Mouse (Mus musculus) granulocyte monocyte progenitor cell, adult 5-6 weeks (primary cell): ENCODE measurements around the gene Prkcq. TPM values are rescaled to one million over a fixed set of nuclear protein-coding genes. Genes with fewer than 3 reads are reported as not detected.
A peak's percentile ranks its signal among the peaks of the same experiment; 100 is the strongest.

Source experiments
- ATAC-seq: replicated peaks from 2 replicates; pipeline ENCODE4 v1.8.0; 2016; ENCODE audit warnings: mild to moderate bottlenecking, moderate TSS enrichment, inconsistent platforms; ENCODE audit not compliant: poor library complexity, severe bottlenecking
- total RNA-seq, 2 experiments: library from RNA; stranded (forward) in 1 of 2; stranded (reverse) in 1 of 2; fragments of 200-712, 200-1000 nt in 1 of 2; fragments of >200 nt in 1 of 2; fragmentation: Nextera tagmentation in 1 of 2; gene quantifications; 2 replicates each; pipeline ENCODE4 v1.2.3; 2014 to 2017

Prkcq gene
- total RNA-seq, 2 experiments from 2014 or later: 0.28 to 0.72 TPM

GRCm38 (mm10) chr2:11182096-11182495 is 10.2 kb downstream of the Prkcq start:
- ATAC-seq: no peak

- ATAC-seq: no peak
Measured at GRCm38 (mm10) chr2:11183991-11184390, 12.1 kb downstream of the Prkcq start.

GRCm38 (mm10) chr2:11186586-11186985 is 14.7 kb downstream of the Prkcq start:
- ATAC-seq: no peak

GRCm38 (mm10) chr2:11187166-11187565 is 15.3 kb downstream of the Prkcq start:
- ATAC-seq: peak; percentile 93

- peak; percentile 71 for ATAC-seq
Measured at GRCm38 (mm10) chr2:11188279-11188678, 16.4 kb downstream of the Prkcq start.

- no peak for ATAC-seq
Measured at GRCm38 (mm10) chr2:11189150-11189767, 17.4 kb downstream of the Prkcq start.

GRCm38 (mm10) chr2:11192281-11193098 is 20.6 kb downstream of the Prkcq start:
- ATAC-seq: peak; percentile 47

- no peak for ATAC-seq
Measured at GRCm38 (mm10) chr2:11193099-11193618, 21.3 kb downstream of the Prkcq start.

GRCm38 (mm10) chr2:11194732-11195340 is 22.9 kb downstream of the Prkcq start:
- no peak for ATAC-seq

- no peak for ATAC-seq
Measured at GRCm38 (mm10) chr2:11196071-11196470, 24.2 kb downstream of the Prkcq start.

- peak; percentile 64 for ATAC-seq
Measured at GRCm38 (mm10) chr2:11196952-11197559, 25.1 kb downstream of the Prkcq start.

- ATAC-seq: 0 out of 2 replicates have a peak, but pooled peaks have one; percentile 15
Measured at GRCm38 (mm10) chr2:11199624-11200023, 27.7 kb downstream of the Prkcq start.

GRCm38 (mm10) chr2:11202841-11203240 is 30.9 kb downstream of the Prkcq start:
- ATAC-seq: no peak

GRCm38 (mm10) chr2:11203261-11203660 is 31.4 kb downstream of the Prkcq start:
- ATAC-seq: peak; percentile 63

- ATAC-seq: no peak
Measured at GRCm38 (mm10) chr2:11204232-11204631, 32.3 kb downstream of the Prkcq start.

GRCm38 (mm10) chr2:11204961-11205360 is 33.1 kb downstream of the Prkcq start:
- 0 out of 2 replicates have a peak, but pooled peaks have one; percentile 36 for ATAC-seq

- no peak for ATAC-seq
Measured at GRCm38 (mm10) chr2:11205720-11206119, 33.8 kb downstream of the Prkcq start.

GRCm38 (mm10) chr2:11208263-11208662 is 36.4 kb downstream of the Prkcq start:
- ATAC-seq: no peak

- ATAC-seq: no peak
Measured at GRCm38 (mm10) chr2:11209335-11209734, 37.4 kb downstream of the Prkcq start.

- peak; percentile 36 for ATAC-seq
Measured at GRCm38 (mm10) chr2:11210241-11210916, 38.5 kb downstream of the Prkcq start.
